Mouse (Mus musculus) lung, embryonic 15.5 days (tissue): ENCODE measurements around the gene Krt16. TPM values are rescaled to one million over a fixed set of nuclear protein-coding genes. Genes with fewer than 3 reads are reported as not detected.

Source experiments
- ATAC-seq: fragments of 200-750 bp; cut with Nextera tagmentation; 2 replicates; pipeline ENCODE4 v1.8.0; 2017; ENCODE audit warnings: moderate number of reproducible peaks, borderline replicate concordance; ENCODE audit not compliant: low FRiP score, low TSS enrichment; ENCODE audit errors: extremely low read depth
- H3K27ac ChIP-seq: fragments of 300-500 bp; sonication (generic); 2 replicates; pipeline ENCODE4 v1.5.1; 2015; ENCODE audit warnings: moderate library complexity, mild to moderate bottlenecking, inconsistent platforms
- H3K27me3 ChIP-seq: fragments of 300-500 bp; sonication (generic); 2 replicates; pipeline ENCODE4 v1.6.1; 2015; ENCODE audit warnings: inconsistent platforms
- H3K36me3 ChIP-seq: fragments of 300-500 bp; sonication (generic); 2 replicates; pipeline ENCODE4 v1.6.1; 2015; ENCODE audit warnings: inconsistent platforms
- H3K4me1 ChIP-seq: fragments of 300-500 bp; sonication (generic); 2 replicates; pipeline ENCODE4 v1.6.1; 2015; ENCODE audit warnings: inconsistent platforms
- H3K4me2 ChIP-seq: fragments of 300-500 bp; sonication (generic); 2 replicates; pipeline ENCODE4 v1.6.1; 2015; ENCODE audit warnings: inconsistent platforms, mild to moderate bottlenecking, moderate library complexity
- H3K4me3 ChIP-seq: fragments of 300-500 bp; sonication (generic); 2 replicates; pipeline ENCODE4 v1.5.1; 2015; ENCODE audit warnings: mild to moderate bottlenecking, inconsistent platforms
- H3K9ac ChIP-seq: fragments of 300-500 bp; sonication (generic); 2 replicates; pipeline ENCODE4 v1.6.1; 2015; ENCODE audit warnings: inconsistent platforms
- H3K9me3 ChIP-seq: fragments of 300-500 bp; sonication (generic); 2 replicates; pipeline ENCODE4 v1.6.1; 2016; ENCODE audit warnings: inconsistent platforms
- WGBS: fragments of 180-500 bp; shearing (Covaris S2); methylation state at CpG from one replicate; pipeline ENCODE4 v1.1.7; 2015; 5-methylcytosine and 5-hydroxymethylcytosine counted together
- polyA plus RNA-seq: library from polyadenylated mRNA; unstranded; fragments of >200 nt; fragmentation: Nextera tagmentation; extraction: Ambion mirVana; gene quantifications from 2 replicates; pipeline ENCODE4 v1.2.1, GENCODE M21; 2015

Krt16 gene
- not detected in 2 replicates for polyA plus RNA-seq

- Histone ChIP-seq H3K4me3 (no peak within 1 kb of the TSS), H3K4me1 (no peaks in the 10 kb centered on the region), H3K36me3 (no peaks in the 10 kb centered on the region), H3K4me2 (no peak within 1 kb of the TSS), H3K27ac (no peak within 1 kb of the TSS), H3K9ac (no peak within 1 kb of the TSS), H3K9me3 (no peaks in the 10 kb centered on the region), H3K27me3 (no peaks in the 10 kb centered on the region)
- no peak for ATAC-seq
- WGBS, result 78% methylated on average over 7 of the region's 7 CpGs
These were observed at the start of gene Krt16 for GRCm38 (mm10) chr11:100248852-100249465. Krt16 (minus strand) TSS chr11:100248902.

GRCm38 (mm10) chr11:100297801-100298200 lies 49.1 kb upstream of the Krt16 start:
- Histone ChIP-seq H3K9me3 (no peaks in the 10 kb centered on the region), H3K27me3 (no peaks in the 10 kb centered on the region), H3K4me1 (peaks cover 4% of the 10 kb centered on the region; the same call in 1 of the 2 replicates), H3K9ac (no peak overlapping the region), H3K4me3 (no peak overlapping the region), H3K36me3 (no peaks in the 10 kb centered on the region), H3K27ac (no peak overlapping the region), H3K4me2 (peak overlapping the region; percentile 38)
- no peak for ATAC-seq
- 30% methylated on average over 5 of the region's 5 CpGs for WGBS

- 6% methylated on average over 10 of the region's 10 CpGs for WGBS
- H3K9me3 ChIP-seq, result no peaks in the 10 kb centered on the region
- peaks cover 16% of the 10 kb centered on the region for H3K4me1 ChIP-seq
- no peaks in the 10 kb centered on the region for H3K36me3 ChIP-seq
- H3K4me3 ChIP-seq, result no peak overlapping the region
- ATAC-seq, result peak; percentile 50; the same call in 1 of the 2 replicates
- no peak overlapping the region for H3K4me2 ChIP-seq
- no peaks in the 10 kb centered on the region for H3K27me3 ChIP-seq
- H3K9ac ChIP-seq, result no peak overlapping the region
- H3K27ac ChIP-seq, result no peak overlapping the region
These were observed 46.6 kb upstream of the Krt16 start for GRCm38 (mm10) chr11:100295308-100295707.

GRCm38 (mm10) chr11:100292884-100293283 lies 44.2 kb upstream of the Krt16 start:
- no peak overlapping the region for H3K9ac ChIP-seq
- H3K27ac ChIP-seq, result no peak overlapping the region
- no peaks in the 10 kb centered on the region for H3K9me3 ChIP-seq
- H3K36me3 ChIP-seq, result no peaks in the 10 kb centered on the region
- ATAC-seq, result no peak
- no peaks in the 10 kb centered on the region for H3K27me3 ChIP-seq
- WGBS, result 67% methylated on average over 6 of the region's 6 CpGs
- no peak overlapping the region for H3K4me2 ChIP-seq
- H3K4me3 ChIP-seq, result no peak overlapping the region
- peaks cover 28% of the 10 kb centered on the region for H3K4me1 ChIP-seq

GRCm38 (mm10) chr11:100290235-100290634 lies 41.5 kb upstream of the Krt16 start:
- Histone ChIP-seq H3K4me2 (no peak overlapping the region), H3K36me3 (no peaks in the 10 kb centered on the region), H3K27ac (peak overlapping the region; percentile 84), H3K9me3 (no peaks in the 10 kb centered on the region), H3K4me3 (no peak overlapping the region), H3K27me3 (no peaks in the 10 kb centered on the region), H3K9ac (no peak overlapping the region), H3K4me1 (peaks cover 41% of the 10 kb centered on the region)
- ATAC-seq, result no peak
- 28% methylated on average over 5 of the region's 5 CpGs for WGBS

GRCm38 (mm10) chr11:100288942-100289341 lies 40.2 kb upstream of the Krt16 start:
- Histone ChIP-seq H3K4me1 (peaks cover 40% of the 10 kb centered on the region), H3K36me3 (no peaks in the 10 kb centered on the region), H3K9ac (no peak overlapping the region), H3K27ac (peak overlapping the region; percentile 84), H3K4me2 (no peak overlapping the region), H3K4me3 (no peak overlapping the region), H3K9me3 (no peaks in the 10 kb centered on the region), H3K27me3 (no peaks in the 10 kb centered on the region)
- WGBS, result 55% methylated on average over 6 of the region's 6 CpGs
- ATAC-seq, result peak; percentile 4; the same call in 1 of the 2 replicates

GRCm38 (mm10) chr11:100287024-100287423 lies 38.3 kb upstream of the Krt16 start:
- no peaks in the 10 kb centered on the region for H3K36me3 ChIP-seq
- H3K4me2 ChIP-seq, result no peak overlapping the region
- no peaks in the 10 kb centered on the region for H3K27me3 ChIP-seq
- peak overlapping the region; percentile 93 for H3K27ac ChIP-seq
- 39% methylated on average over 10 of the region's 10 CpGs for WGBS
- H3K4me1 ChIP-seq, result peaks cover 40% of the 10 kb centered on the region
- H3K4me3 ChIP-seq, result no peak overlapping the region
- peak; percentile 61 for ATAC-seq
- no peaks in the 10 kb centered on the region for H3K9me3 ChIP-seq
- no peak overlapping the region for H3K9ac ChIP-seq

- no peaks in the 10 kb centered on the region for H3K27me3 ChIP-seq
- H3K4me2 ChIP-seq, result no peak overlapping the region
- no peaks in the 10 kb centered on the region for H3K9me3 ChIP-seq
- WGBS, result 63% methylated on average over 4 of the region's 4 CpGs
- H3K27ac ChIP-seq, result 0 out of 2 replicates have a peak overlapping the region, but pooled peaks have one; percentile 15
- no peak overlapping the region for H3K4me3 ChIP-seq
- peaks cover 25% of the 10 kb centered on the region for H3K4me1 ChIP-seq
- H3K36me3 ChIP-seq, result no peaks in the 10 kb centered on the region
- no peak overlapping the region for H3K9ac ChIP-seq
- ATAC-seq, result no peak
These were observed 36.3 kb upstream of the Krt16 start for GRCm38 (mm10) chr11:100284988-100285387.

- ATAC-seq, result no peak
- no peaks in the 10 kb centered on the region for H3K36me3 ChIP-seq
These were observed 33.8 kb upstream of the Krt16 start for GRCm38 (mm10) chr11:100282549-100282948.

GRCm38 (mm10) chr11:100281596-100282544 lies 33.2 kb upstream of the Krt16 start:
- H3K4me1 ChIP-seq, result peaks cover 9% of the 10 kb centered on the region; the same call in 1 of the 2 replicates
- H3K27me3 ChIP-seq, result no peaks in the 10 kb centered on the region
- WGBS, result 19% methylated on average over 11 of the region's 11 CpGs
- no peak overlapping the region for H3K4me2 ChIP-seq
- ATAC-seq, result peak; percentile 15; the same call in 1 of the 2 replicates
- H3K4me3 ChIP-seq, result no peak overlapping the region
- no peaks in the 10 kb centered on the region for H3K36me3 ChIP-seq
- no peak overlapping the region for H3K9ac ChIP-seq
- H3K9me3 ChIP-seq, result no peaks in the 10 kb centered on the region
- H3K27ac ChIP-seq, result no peak overlapping the region

More at GRCm38 (mm10) chr11:100282549-100282948, 33.8 kb upstream of the Krt16 start:
- Histone ChIP-seq H3K4me3 (no peak overlapping the region), H3K9ac (no peak overlapping the region), H3K9me3 (no peaks in the 10 kb centered on the region), H3K4me2 (no peak overlapping the region), H3K27me3 (no peaks in the 10 kb centered on the region), H3K27ac (no peak overlapping the region), H3K4me1 (peaks cover 15% of the 10 kb centered on the region; the same call in 1 of the 2 replicates)
- 19% methylated on average over 10 of the region's 10 CpGs for WGBS

GRCm38 (mm10) chr11:100278759-100279158 lies 30.1 kb upstream of the Krt16 start:
- Histone ChIP-seq H3K27me3 (no peaks in the 10 kb centered on the region), H3K27ac (no peak overlapping the region), H3K36me3 (no peaks in the 10 kb centered on the region), H3K4me3 (no peak overlapping the region), H3K4me2 (no peak overlapping the region), H3K9ac (no peak overlapping the region), H3K9me3 (no peaks in the 10 kb centered on the region), H3K4me1 (no peaks in the 10 kb centered on the region)
- 40% methylated on average over 5 of the region's 5 CpGs for WGBS
- no peak for ATAC-seq
